Mouse (Mus musculus): Measurements from ENCODE around the gene Atrnl1.

GRCm38 (mm10) chr19:58100381-58100780 is 489.5 kb downstream of the Atrnl1 start:
- TF ChIP-seq GATA1 (IDR thresholded peaks at IDR 0.05; ENCODE audit: borderline replicate concordance, low read length) (no peak), FLI1 (IDR thresholded peaks at IDR 0.05; ENCODE audit: low read length) (no peak)

Measured in megakaryocyte, embryonic 14.5 days (primary cell).